Mouse (Mus musculus) hindbrain, embryonic 13.5 days (tissue): ENCODE data around the gene Rap1gap2. TPM values are rescaled to one million over a fixed set of nuclear protein-coding genes. Genes with fewer than 3 reads are reported as not detected.

Source experiments
- ATAC-seq: fragments of 200-750 bp; cut with Nextera tagmentation; 2 replicates; pipeline ENCODE4 v1.8.0; 2017; ENCODE audit warnings: moderate TSS enrichment; ENCODE audit not compliant: low FRiP score
- H3K27ac ChIP-seq: fragments of 300-500 bp; sonication (generic); 2 replicates; pipeline ENCODE4 v1.5.1; 2015; ENCODE audit warnings: inconsistent platforms, mild to moderate bottlenecking, moderate library complexity
- H3K27me3 ChIP-seq: fragments of 300-500 bp; sonication (generic); 2 replicates; pipeline ENCODE4 v1.6.1; 2015; ENCODE audit warnings: mild to moderate bottlenecking, inconsistent platforms
- H3K36me3 ChIP-seq: fragments of 300-500 bp; sonication (generic); 2 replicates; pipeline ENCODE4 v1.6.1; 2015; ENCODE audit warnings: mild to moderate bottlenecking, inconsistent platforms
- H3K4me1 ChIP-seq: fragments of 300-500 bp; sonication (generic); replicated peaks from 2 replicates; pipeline ENCODE4 v1.6.1; 2015; ENCODE audit warnings: inconsistent platforms
- H3K4me2 ChIP-seq: fragments of 300-500 bp; sonication (generic); 2 replicates; pipeline ENCODE4 v1.6.1; 2015; ENCODE audit warnings: inconsistent platforms, mild to moderate bottlenecking, moderate library complexity
- H3K4me3 ChIP-seq: fragments of 300-500 bp; sonication (generic); 2 replicates; pipeline ENCODE4 v1.5.1; 2015; ENCODE audit warnings: mild to moderate bottlenecking, inconsistent platforms
- H3K9ac ChIP-seq: fragments of 300-500 bp; sonication (generic); 2 replicates; pipeline ENCODE4 v1.6.1; 2015; ENCODE audit warnings: mild to moderate bottlenecking, inconsistent platforms
- H3K9me3 ChIP-seq: fragments of 300-500 bp; sonication (generic); 2 replicates; pipeline ENCODE4 v1.6.1; 2016; ENCODE audit warnings: inconsistent platforms
- WGBS: fragments of 180-500 bp; shearing (Covaris S2); methylation state at CpG from one replicate; pipeline ENCODE4 v1.1.7; 2015; 5-methylcytosine and 5-hydroxymethylcytosine counted together
- polyA plus RNA-seq: library from polyadenylated mRNA; unstranded; fragments of >200 nt; fragmentation: Nextera tagmentation; extraction: Ambion mirVana; gene quantifications from 2 replicates; pipeline ENCODE4 v1.2.1, GENCODE M21; 2015

Gene Rap1gap2
- polyA plus RNA-seq, 1 experiment from 2014 or later = 10.6 TPM

DNA sequence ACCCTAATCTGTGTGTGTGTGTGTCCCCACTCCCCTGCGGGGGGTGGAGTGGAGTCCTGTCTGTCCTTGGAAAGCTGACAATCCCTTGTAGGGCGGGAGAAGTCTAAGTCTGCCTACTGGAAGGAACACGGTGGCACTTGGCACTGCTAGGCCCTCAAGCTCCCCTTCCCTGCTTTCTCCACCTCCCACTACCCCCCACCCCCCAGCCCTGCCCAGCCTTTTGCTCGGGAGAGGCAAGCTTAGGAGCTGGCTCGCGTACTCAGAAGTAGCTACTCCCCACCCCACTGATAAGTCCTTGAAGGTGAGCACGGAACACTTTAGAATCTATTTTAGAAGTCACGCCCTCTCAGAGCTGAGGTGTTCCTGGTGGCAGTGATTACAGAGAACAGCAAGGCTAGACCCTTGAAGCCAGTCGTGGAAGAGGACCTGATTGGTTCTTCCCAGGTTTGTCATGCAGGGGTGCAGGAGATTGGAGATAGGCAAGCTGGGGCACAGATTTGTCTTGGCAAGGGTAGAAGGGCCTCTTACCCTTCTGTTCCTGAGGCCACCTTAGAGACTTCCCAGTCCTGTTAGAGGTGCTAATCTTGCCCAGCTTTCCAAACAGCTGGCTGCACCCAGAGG lies 28.2 kb upstream of the Rap1gap2 start:
- whole genome bisulfite sequencing = 15% methylated on average over 9 of the region's 9 CpGs
- Histone ChIP-seq H3K9me3 (no peaks in the 10 kb centered on the region), H3K36me3 (peaks cover 7% of the 10 kb centered on the region; the same call in 1 of the 2 replicates), H3K4me1 (peaks cover 22% of the 10 kb centered on the region), H3K27me3 (peaks cover 33% of the 10 kb centered on the region), H3K4me2 (peak overlapping the region; percentile 83), H3K4me3 (peak overlapping the region; percentile 64), H3K9ac (peak overlapping the region; percentile 90), H3K27ac (peak overlapping the region; percentile 95)
- ATAC-seq = peak; percentile 54

DNA sequence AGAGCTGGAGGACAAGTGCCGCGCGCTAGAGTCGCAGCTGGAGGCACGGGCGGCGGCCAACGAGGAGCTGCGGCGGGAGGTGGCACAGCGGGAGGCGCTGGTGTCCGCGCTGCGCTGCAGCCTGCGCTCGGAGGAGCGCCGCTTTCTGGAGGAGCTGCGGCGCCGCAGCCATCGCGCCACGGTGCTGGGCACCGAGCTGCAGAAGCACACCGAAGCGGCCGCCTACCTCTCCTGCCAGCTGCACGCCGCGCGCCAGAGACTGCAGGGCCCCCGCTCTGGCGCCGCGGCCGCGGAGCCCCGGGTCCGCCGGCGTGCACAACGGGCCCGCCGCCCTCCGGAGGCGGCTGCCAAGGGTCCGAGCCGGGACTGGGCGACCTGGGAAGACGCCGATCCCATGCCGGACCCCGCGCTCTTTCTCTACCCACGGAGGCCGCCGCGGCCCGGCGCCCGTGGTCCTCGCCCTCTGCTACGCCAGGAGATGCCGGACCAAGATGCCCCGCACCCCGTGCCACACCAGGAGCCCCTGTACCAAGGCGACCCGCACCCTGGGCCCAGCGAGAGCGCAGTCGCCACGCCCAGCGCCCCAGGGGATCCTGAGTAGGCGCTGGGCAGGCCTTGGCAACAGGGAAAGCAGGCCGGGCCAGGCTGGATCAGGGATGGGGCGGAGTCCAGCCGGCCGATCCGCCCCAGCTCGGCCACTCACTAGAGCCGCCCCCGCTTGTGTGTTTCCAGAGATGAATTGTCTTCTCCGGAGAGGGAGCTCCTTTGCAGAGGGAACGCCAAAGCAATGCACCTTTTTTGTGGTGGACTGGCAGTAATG lies 27.5 kb upstream of the Rap1gap2 start:
- peaks cover 33% of the 10 kb centered on the region for H3K27me3 ChIP-seq
- peak overlapping the region; percentile 64 for H3K4me3 ChIP-seq
- H3K27ac ChIP-seq = peak overlapping the region; percentile 95
- peaks cover 7% of the 10 kb centered on the region; the same call in 1 of the 2 replicates for H3K36me3 ChIP-seq
- peak overlapping the region; percentile 90 for H3K9ac ChIP-seq
- peaks cover 22% of the 10 kb centered on the region for H3K4me1 ChIP-seq
- peak; percentile 89 for ATAC-seq
- H3K9me3 ChIP-seq = no peaks in the 10 kb centered on the region
- WGBS = under 1% methylated on average over 84 of the region's 86 CpGs
- H3K4me2 ChIP-seq = peak overlapping the region; percentile 83

DNA sequence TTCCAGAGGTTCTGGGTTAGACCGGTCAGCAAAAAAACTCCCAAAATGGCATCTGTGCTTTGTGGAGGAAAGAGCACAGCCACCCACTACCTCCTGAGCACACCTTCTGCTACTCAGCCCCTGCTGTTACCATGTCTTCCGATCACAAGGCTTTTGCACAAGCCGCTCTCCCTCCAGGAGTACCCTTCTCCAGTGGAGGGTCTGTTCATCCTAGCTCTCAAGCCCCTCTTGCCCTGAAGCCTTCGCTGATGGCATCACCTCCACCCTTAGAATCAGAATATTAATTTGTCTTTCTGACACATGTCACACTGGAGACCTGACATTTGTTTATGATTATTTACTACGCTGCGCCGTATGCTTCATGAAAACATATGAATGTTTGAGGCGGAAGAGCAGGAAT lies 26.8 kb upstream of the Rap1gap2 start:
- Histone ChIP-seq H3K9me3 (no peaks in the 10 kb centered on the region), H3K27me3 (peaks cover 33% of the 10 kb centered on the region), H3K4me3 (peak overlapping the region; percentile 64), H3K27ac (peak overlapping the region; percentile 95), H3K4me2 (peak overlapping the region; percentile 83), H3K36me3 (peaks cover 7% of the 10 kb centered on the region; the same call in 1 of the 2 replicates), H3K4me1 (peaks cover 22% of the 10 kb centered on the region), H3K9ac (peak overlapping the region; percentile 90)
- WGBS = 23% methylated on average over 8 of the region's 8 CpGs
- ATAC-seq = no peak

DNA sequence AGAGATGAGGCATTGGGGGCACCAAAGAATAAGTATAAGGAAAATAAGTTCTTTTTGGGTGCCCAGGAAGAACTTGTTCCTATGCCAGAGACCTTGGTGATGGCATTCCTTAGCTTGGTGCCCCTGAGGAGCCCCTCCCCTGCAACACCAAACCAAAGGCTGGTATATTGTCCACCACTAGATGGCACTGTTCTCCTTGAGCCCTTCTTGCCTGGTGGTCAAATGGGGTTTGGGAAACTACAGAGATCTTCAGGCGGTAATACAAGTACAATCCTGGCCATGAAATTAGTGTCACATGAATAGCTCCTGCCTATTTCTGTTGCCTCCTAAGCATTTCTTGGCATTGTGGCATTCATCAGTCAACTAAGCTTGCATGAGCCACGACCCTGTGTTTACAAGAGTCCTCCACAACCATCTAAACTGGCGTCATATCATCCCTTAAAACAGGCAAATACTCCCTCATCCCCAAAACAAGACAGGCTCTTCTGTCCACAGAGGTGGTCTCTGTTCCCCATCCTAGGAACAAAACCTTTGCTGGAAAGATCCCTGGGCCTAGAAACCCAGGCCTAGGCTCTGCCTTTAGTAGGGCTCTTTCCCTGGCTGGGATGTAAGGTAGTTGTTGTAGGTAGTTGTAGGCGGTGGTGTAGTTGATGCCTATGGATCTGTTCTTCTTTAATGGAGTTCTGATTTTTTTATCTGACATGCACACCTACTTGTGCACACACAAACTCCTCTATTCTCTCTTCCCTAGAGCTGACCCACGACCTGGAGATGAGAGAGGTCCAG lies 24.0 kb upstream of the Rap1gap2 start:
- Histone ChIP-seq H3K4me1 (peaks cover 26% of the 10 kb centered on the region), H3K9me3 (no peaks in the 10 kb centered on the region), H3K4me2 (no peak overlapping the region), H3K4me3 (no peak overlapping the region), H3K9ac (no peak overlapping the region), H3K27ac (no peak overlapping the region), H3K36me3 (peaks cover 21% of the 10 kb centered on the region), H3K27me3 (peaks cover 15% of the 10 kb centered on the region)
- 69% methylated on average over 5 of the region's 5 CpGs for WGBS
- no peak for ATAC-seq

DNA sequence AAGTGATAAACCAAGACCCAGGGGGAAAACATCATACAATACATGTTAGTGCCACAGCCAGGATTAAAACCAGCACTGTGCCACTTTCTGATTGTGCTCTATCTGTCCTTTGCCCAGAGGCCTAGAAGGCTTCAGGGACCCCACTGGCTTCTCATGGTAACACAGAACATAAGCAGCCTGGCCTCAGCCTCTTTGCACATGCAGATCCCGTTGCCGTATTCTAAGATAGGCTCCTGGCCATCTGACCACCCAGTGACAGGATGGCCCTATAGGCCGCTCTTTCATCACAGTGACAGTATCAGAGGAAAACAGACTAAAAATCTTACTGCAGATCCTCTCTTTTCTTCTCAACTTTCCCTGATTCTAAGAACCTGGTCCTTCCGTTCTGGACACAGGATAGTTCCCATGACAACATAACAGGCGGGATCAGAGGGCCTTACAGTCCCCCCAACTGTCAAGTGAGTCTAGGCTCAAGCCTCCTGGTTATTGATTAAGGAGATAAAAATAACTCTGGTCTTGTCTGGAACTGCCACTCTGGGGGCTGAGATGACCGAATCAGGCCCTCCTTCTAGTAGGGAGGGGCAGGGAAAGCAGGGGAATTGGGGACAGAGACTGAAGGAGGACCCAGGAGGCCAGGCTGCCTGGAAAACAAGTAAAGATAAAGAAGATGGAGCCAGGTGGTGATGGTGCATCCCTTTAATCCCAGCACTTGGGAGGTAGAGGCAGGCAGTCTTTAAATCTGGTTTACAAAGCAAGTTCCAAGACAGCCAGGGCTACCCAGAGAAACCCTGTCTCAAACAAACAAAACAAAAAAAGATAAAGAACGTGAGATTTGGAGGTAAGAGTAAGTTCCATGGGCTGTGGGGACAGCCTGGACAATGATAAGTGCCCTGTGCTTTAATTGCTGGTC lies 21.4 kb upstream of the Rap1gap2 start:
- peaks cover 6% of the 10 kb centered on the region for H3K4me1 ChIP-seq
- 69% methylated on average over 7 of the region's 7 CpGs for WGBS

DNA sequence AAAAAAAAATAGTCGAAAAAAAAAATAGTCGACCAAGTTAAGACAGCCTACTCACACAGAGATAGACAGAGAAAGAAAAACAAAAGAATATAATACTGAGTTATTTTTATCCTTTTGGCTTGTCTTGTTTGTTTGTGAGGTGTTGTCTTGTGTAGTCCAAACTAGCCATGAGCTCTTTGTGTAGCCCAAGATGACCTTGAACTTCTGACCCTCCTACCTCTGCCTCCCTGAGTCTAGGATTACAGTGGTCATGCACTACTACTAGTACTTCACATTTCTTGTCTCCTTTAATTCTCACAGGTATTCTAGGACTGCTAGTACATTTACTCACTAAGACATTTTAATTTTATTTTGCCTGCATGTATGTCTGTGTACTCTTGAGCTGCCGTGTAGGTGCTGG lies 16.8 kb upstream of the Rap1gap2 start:
- peaks cover 20% of the 10 kb centered on the region for H3K36me3 ChIP-seq
- H3K4me3 ChIP-seq = no peak overlapping the region
- H3K27me3 ChIP-seq = no peaks in the 10 kb centered on the region; the same call in 1 of the 2 replicates
- 83% methylated on average over 3 of the region's 3 CpGs for WGBS
- H3K4me2 ChIP-seq = no peak overlapping the region
- 0 out of 2 replicates have a peak, but pooled peaks cover 3% of the 10 kb centered on the region for H3K4me1 ChIP-seq
- no peak overlapping the region for H3K27ac ChIP-seq
- no peak overlapping the region for H3K9ac ChIP-seq
- no peak for ATAC-seq
- H3K9me3 ChIP-seq = no peaks in the 10 kb centered on the region

More for the DNA sequence above, 21.4 kb upstream of the Rap1gap2 start:
- ATAC-seq = no peak
- H3K36me3 ChIP-seq = peaks cover 22% of the 10 kb centered on the region
- H3K27ac ChIP-seq = no peak overlapping the region
- H3K9me3 ChIP-seq = no peaks in the 10 kb centered on the region
- peaks cover 9% of the 10 kb centered on the region for H3K27me3 ChIP-seq
- H3K4me3 ChIP-seq = no peak overlapping the region
- H3K9ac ChIP-seq = no peak overlapping the region
- H3K4me2 ChIP-seq = no peak overlapping the region

DNA sequence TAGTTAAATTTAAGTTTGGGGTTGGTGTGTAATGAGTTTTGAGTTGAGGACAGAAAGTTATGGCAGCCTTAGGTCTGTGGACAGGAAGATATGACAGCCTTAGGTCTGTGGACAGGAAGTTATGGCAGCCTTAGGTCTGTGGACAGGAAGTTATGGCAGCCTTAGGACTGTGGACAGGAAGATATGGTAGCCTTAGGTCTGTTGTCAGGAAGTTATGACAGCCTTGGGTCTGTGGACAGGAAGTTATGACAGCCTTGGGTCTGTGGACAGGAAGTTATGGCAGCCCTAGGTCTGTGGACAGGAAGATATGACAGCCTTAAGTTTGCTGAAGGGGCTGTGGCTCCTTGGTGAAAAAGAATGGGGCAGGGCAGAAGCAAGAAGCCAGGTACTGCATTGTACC lies 14.6 kb upstream of the Rap1gap2 start:
- H3K4me3 ChIP-seq = no peak overlapping the region
- H3K9ac ChIP-seq = no peak overlapping the region
- no peaks in the 10 kb centered on the region for H3K9me3 ChIP-seq
- peaks cover 10% of the 10 kb centered on the region for H3K36me3 ChIP-seq
- no peak overlapping the region for H3K27ac ChIP-seq
- ATAC-seq = no peak
- peaks cover 8% of the 10 kb centered on the region for H3K4me1 ChIP-seq
- H3K4me2 ChIP-seq = no peak overlapping the region
- peaks cover 16% of the 10 kb centered on the region for H3K27me3 ChIP-seq

DNA sequence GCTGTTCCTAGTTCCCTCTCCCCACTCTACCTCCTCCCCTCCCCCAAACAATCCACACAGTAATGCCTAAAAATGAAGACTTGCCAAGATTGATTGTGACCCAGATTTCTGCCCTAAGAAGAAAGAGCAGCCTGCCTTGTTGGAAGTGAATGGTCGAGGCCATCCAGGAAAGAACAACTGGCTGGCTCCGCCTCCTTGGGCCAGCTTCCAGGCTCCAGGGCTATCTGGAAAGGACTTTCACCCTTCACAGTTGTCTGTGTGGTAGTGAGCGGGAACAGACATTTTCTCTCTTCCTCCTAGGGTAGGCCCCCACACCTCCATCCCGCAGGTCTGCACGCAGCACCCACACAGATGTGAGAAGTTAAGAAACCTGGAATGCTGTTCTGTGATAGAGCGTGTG lies 13.0 kb upstream of the Rap1gap2 start:
- peaks cover 5% of the 10 kb centered on the region; the same call in 1 of the 2 replicates for H3K36me3 ChIP-seq
- 78% methylated on average over 6 of the region's 6 CpGs for WGBS
- H3K9ac ChIP-seq = no peak overlapping the region
- no peak for ATAC-seq
- no peaks in the 10 kb centered on the region for H3K9me3 ChIP-seq
- H3K27ac ChIP-seq = no peak overlapping the region
- no peak overlapping the region for H3K4me3 ChIP-seq
- H3K4me1 ChIP-seq = peaks cover 13% of the 10 kb centered on the region
- no peak overlapping the region for H3K4me2 ChIP-seq
- H3K27me3 ChIP-seq = peaks cover 25% of the 10 kb centered on the region

DNA sequence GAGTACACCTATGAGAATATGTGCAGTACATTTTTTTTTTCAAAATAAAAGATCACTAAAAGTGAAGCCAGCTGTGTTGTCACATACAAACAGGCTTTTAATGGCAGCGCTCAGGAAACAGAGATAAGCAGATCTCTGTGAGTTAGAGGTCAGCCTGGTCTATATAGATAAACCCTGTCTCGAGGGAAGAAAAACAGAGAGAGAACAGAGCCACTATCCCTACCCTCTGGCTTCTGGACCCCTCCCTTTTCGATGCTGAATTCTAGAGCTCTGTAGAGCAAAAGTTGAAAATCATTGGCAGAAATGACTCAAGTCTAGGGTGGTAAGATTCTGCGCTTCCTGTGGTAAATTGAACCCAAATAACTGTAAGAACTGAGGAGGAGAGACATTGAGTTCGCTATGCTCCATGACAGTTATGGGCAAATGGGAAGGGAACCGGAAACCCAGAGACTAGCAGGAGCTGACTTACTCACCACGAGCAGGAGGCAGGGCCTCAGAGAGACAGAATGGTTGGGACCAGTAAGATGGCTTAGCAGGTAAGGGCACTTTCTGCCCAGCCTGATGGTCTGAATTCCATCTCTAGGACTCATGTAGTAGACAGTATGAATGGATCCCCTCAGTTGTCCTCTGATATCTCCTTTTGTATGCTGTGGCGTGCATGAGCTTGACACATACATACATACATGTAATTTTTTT lies 11.4 kb upstream of the Rap1gap2 start:
- Histone ChIP-seq H3K27ac (no peak overlapping the region), H3K4me2 (no peak overlapping the region), H3K36me3 (peaks cover 5% of the 10 kb centered on the region; the same call in 1 of the 2 replicates), H3K27me3 (peaks cover 35% of the 10 kb centered on the region), H3K4me3 (no peak overlapping the region), H3K9ac (no peak overlapping the region), H3K9me3 (no peaks in the 10 kb centered on the region), H3K4me1 (peaks cover 15% of the 10 kb centered on the region)
- 83% methylated on average over 8 of the region's 8 CpGs for WGBS
- no peak for ATAC-seq

DNA sequence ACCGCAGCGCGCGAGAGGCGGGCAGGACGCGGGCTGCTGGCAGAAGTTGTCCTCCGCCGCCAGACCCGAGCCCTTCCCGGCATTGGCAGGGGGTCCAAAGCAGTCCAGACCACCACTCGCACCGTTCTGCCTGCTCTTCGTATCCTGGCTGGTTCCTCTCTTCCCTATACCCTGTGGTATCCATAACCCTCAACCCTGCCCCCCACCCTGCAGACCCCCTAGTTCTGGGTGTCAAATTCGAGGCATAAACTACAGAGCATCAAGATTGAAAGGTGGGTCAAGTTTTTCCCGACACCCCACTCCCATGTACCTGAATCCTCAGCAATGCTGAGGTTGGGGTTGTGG lies 9.2 kb upstream of the Rap1gap2 start:
- WGBS = 3% methylated on average over 16 of the region's 16 CpGs
- Histone ChIP-seq H3K36me3 (peaks cover 5% of the 10 kb centered on the region; the same call in 1 of the 2 replicates), H3K4me2 (peak overlapping the region; percentile 75), H3K9me3 (no peaks in the 10 kb centered on the region), H3K27ac (peak overlapping the region; percentile 40; the same call in 1 of the 2 replicates), H3K4me1 (peaks cover 15% of the 10 kb centered on the region), H3K9ac (peak overlapping the region; percentile 84), H3K27me3 (peaks cover 54% of the 10 kb centered on the region), H3K4me3 (peak overlapping the region; percentile 70)
- peak; percentile 59 for ATAC-seq
